Mouse (Mus musculus): ENCODE results near the gene Map6. TPM values are rescaled to one million over a fixed set of nuclear protein-coding genes. Genes with fewer than 3 reads are reported as not detected.

The Map6 gene
- total RNA-seq (2021) = 100 to 1,000 TPM; 135 to 137 TPM

DNA sequence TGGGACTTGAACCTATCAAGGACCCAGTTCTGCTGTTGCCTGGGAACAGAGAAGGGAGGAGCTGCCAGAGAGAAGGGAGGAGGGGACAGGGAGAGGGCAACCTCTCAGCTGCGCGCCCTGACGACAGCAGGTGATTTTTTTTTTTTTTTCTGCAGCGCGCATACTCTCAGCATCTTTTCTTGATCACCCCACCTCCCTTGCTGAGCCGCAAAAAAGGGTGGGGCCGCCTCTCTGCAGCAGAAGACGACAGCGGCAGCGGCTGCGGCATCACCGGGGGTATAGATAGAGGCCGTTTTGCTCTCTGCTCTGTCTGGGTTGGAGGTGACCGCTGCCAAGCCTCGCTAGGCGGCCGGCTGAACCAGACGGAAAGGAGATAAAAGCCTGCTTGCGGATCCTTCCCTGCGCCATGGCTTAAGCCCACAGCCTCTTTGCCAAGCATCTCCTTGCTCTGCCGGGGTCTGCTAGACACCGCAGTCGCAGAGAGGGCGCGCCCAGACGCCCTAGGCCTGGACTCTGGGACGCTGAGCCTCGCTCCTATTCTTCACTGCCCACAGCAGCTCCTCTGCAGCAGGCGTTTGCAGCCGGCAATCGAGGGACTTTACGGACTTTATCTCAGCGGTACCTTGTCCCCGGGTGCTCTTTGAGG, at the start of gene Map6:
Map6 (plus strand) TSS at position 197 of the 646 bp plus-strand sequence.
- intact Hi-C loops (cut with DNase I) = loop anchor here (5.0 kb wide), 2 partner anchors 100 to 125 kb away; partner anchors contain the start of gene Uvrag
- peak; percentile 75 to 92 for DNase-seq (ENCODE audit: low spot score in 2 of 2)

DNA sequence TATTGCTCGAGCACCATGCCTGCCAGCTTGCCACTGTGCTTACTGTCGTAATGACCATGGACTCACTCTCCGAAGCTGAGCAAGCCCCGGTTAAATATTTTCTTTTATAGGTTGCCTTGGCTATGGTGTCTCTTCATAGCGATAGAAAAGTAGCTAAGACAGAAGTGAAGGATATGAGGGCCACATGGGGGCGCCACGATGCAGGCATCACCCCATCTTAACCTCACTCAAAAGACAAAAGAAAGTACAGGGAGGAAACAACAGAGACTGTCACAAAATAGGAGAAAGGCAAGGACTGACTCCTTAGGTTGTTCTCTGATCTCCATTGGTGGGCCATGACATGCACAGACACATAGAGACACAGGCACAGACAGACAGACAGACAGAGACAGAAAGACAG, 43.0 kb upstream of the Map6 start:
- intact Hi-C loops (cut with DNase I) = no loop called here
- no peak for DNase-seq (ENCODE audit: low spot score in 2 of 2)

DNA sequence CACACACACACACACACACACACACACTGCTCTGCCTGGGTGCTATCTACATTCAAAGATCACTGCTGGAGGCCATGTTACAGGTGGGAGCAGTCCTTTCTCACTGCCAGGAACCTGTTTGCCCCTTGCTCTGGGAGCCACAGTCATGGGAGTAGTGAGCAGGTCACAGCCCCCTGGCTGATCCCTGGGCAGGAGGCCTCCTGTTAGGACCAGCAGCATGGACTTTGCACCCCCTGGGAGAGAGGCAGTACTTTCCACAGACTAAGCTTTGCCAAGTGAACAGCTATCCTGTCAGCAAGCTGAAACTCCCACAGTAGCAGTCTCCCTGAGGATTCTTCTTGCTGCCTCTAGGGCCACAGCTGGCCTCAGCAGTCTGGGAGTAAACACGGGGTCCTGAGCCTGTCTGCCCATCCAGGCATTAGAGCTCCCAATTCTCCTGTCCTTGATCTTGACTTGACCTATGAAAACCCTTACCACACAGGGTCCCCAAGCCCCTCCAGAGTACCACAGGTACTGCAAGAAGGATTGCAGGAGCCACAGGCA, 42.5 kb upstream of the Map6 start:
- intact Hi-C loops (cut with DNase I) = no loop called here
- no peak for DNase-seq (ENCODE audit: low spot score in 2 of 2)

DNA sequence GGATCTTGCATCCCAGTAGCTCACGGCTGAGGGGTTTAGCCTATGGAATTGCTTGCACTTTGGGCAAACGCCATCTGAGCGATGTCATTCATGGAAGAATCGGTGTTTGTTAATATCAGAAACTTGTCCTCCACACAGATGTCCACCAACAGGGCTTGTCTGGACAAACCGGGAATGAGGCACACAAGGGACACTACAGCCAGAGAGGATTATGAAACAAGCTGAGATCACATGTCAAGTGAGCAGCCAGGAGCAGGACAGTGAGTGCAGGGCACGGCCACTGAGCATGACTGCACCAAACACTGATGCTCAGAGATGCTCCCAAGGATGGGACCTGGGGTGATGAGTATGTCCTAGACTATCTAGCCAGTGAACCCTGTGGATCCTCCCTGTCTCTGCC, 41.8 kb upstream of the Map6 start:
- DNase-seq (ENCODE audit: low spot score in 2 of 2) = no peak
- intact Hi-C loops (cut with DNase I) = no loop called here

DNA sequence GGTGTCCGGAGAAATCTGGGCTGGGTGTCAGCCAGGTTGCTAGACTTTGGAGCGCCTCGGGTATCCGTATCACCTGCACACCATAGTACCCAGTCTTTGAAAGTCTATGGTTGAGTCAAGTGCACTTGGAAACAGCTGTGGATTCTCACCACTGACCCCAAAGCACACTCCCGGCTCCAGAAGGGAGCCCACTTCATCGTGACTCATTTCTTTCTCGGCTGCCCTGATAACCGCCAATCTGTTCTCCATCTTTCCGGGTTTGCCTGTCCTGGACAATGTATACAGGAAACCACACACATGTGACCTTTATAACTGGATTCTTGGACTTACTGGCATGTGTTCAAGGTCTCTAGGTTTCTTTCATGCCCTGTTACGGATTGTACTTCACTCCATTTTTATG, 40.6 kb upstream of the Map6 start:
- intact Hi-C loops (cut with DNase I) = no loop called here
- DNase-seq (ENCODE audit: low spot score in 2 of 2) = no peak

DNA sequence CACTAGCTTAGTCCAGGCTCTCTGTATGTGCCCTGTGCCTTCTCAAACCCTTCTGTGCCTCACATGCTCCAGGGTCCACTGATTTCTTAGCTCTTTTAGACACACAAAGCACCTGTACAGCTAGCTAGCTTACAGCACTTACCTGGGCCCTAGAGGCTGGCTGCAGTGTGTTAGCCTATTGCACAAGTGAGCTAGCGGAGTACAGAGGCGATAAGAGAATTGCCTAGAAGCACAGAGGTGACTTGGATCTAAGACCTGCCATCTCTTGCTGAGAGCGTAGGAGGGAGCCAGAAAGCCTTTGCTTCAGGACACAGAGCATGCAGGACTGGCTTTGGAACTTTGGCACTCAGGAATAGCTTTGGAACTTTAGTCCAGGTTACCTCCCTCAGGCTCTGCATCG, 40.0 kb upstream of the Map6 start:
- intact Hi-C loops (cut with DNase I) = no loop called here
- DNase-seq (ENCODE audit: low spot score in 2 of 2) = no peak

DNA sequence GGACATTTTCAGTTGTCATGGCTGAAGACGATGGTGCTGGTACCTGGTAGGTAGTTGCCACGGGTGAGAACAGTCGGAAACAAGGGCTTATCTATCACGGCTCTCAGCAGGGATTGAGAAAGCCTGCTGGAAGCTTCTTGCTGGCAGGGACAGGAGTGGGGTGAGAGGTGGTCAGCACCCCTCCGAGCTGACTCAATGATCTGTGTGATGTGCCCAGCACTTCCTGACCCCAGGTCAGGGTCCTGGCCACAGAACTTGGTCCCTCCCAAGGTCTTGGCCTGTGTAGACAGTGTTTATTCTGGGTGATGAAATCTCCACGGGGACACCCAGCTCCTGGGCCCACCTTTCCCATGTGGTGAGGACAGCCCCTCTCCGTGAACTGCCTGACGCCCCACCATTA, 38.4 kb upstream of the Map6 start:
- intact Hi-C loops (cut with DNase I) = no loop called here
- DNase-seq (ENCODE audit: low spot score in 2 of 2) = no peak

DNA sequence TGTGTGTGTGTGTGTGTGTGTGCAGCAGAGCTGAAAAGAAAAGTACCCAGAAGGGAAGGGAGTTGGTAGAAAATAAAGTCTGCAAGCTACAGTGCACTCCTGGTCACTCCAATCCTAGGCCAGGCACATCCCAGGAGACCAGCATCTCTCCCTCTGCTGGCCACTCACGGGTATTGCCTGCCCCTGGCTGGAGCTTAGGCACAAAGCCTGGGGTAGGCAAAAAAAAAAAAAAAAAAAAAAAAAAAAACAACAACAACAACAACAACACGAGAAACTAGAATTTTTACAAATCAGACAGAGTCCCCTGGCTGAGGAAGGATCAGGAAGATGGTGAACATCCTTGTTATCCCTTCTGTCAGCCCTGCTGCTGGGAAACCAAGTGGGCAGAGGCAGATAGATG, 37.8 kb upstream of the Map6 start:
- no peak for DNase-seq (ENCODE audit: low spot score in 2 of 2)
- intact Hi-C loops (cut with DNase I) = no loop called here

DNA sequence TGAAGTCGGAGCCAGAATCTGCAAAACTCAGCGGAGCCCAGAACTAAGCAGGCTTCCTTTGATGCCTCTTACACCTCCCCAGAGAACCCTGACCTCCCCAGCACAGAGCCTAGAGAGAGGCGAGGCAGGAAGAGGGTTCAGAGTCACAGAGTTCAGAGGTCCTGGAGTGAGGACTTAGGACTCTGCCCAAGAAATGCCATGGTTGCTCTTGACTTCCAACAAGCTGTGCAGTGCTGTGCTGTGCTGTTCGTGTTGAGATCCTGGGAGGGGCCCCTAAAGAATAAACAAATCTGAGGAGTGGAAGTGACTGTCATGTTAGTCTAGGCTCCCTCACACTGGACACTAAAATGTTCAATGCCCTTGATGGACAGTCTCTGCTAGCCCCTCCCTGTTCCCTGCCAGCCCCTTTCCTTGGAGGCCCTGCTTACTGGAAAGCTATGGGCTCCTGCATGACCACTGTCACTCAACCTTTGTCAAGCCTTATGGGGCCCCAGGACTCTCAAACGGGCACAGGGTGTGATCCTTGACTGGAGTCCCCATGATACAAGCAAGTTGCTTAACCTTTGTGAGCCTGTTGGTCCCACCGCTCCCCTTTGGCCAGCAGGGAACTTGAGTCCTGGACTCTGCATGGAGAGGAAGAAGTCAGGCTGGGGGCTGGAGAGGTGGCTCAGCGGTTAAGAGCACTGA, 37.0 kb upstream of the Map6 start:
- no peak for DNase-seq (ENCODE audit: low spot score in 2 of 2)
- intact Hi-C loops (cut with DNase I) = no loop called here

DNA sequence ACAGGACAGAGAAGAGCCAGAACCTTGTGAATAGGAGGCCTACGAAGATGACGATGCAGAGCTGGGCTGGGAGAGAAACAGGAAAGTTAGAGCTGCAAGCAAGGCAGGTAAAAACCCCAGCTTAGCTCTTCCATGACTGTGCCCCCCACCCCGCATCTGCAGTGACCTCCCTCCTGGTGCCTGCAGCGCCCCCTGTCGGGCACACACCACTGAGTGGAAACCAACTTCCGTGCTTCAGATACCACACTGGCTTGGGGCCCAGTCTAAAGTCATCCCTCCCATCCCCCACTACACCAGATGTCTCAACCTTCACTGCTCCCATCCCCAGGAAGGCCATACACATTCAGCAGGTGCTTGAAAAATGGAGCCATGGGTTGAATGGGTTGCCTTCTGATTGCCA, 34.7 kb upstream of the Map6 start:
- intact Hi-C loops (cut with DNase I) = no loop called here
- no peak for DNase-seq (ENCODE audit: low spot score in 2 of 2)

DNA sequence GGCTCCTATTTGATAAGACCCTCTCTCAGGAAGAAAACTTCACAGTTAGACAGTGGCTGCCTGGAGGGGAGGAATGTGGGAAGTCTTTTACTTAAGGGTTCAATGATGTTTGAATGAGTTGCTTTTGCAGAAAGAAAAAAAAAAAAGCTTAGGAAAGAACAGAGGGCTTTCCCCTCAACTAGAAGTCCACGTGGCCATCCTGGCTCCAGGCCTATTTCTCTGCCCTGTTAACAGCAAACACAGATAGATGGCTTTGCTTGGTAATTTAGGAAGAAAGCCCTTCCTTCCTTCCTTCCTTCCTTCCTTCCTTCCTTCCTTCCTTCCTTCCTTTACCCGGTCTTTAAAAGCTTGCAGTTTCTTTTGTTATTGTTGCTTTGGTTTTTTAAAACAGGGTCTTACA, 32.3 kb upstream of the Map6 start:
- DNase-seq (ENCODE audit: low spot score in 2 of 2) = no peak
- intact Hi-C loops (cut with DNase I) = no loop called here

DNA sequence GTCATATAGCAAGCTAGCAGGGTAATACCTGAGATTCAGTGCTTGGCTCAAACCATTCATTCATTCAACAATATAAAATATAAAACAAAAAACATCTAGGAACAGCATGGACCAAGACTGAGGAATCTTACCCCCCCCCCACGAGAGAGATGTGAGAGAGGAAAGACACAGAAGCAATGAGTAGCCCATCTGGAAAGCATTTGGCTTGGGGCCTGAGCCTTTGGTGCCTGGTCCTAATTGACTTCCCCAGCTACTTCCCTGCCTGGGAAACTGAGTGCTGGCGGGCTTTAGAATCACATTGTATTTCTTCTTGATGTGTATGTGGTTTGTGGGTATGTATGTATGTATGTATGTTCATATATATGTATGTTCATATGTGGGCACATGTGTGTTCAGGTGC, 31.6 kb upstream of the Map6 start:
- intact Hi-C loops (cut with DNase I) = no loop called here
- DNase-seq (ENCODE audit: low spot score in 2 of 2) = no peak

DNA sequence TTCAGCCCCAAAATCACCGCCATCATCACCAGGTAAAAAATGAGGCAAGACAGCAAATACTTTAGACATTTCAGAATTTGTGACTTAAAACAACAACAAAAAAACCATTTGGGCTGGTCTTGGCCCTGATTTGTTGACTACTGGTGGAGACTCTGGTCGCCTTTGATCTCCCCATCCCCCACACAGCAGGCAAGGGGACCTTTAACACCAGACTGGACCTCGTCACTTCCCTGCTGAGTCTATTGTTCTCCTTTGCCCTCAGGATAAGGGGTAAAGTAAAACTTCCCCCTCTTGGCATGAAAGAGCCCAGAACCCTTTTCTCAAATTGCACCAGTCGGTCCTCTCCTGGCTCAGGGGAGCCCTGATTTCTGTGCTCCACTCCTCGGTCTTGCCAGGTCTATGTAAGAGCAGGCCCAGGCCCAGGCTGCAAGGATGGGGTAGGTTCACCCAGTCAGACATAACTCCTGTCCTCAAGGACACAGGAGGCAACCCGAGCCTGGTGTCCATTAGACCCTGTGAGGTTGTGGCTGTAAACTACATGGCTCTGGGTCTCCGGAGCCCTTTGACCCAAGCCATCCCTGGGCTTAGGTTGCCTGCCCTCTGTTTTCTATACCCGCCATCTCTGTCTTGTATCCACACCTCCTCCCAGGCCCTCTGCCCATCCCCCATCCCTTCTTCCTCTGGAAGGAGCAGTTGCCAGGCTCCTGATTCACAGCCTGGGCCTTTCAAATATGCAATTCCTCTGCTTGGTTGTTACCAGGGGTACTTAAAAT, 30.2 kb upstream of the Map6 start:
- intact Hi-C loops (cut with DNase I) = no loop called here
- no peak for DNase-seq (ENCODE audit: low spot score in 2 of 2)

DNA sequence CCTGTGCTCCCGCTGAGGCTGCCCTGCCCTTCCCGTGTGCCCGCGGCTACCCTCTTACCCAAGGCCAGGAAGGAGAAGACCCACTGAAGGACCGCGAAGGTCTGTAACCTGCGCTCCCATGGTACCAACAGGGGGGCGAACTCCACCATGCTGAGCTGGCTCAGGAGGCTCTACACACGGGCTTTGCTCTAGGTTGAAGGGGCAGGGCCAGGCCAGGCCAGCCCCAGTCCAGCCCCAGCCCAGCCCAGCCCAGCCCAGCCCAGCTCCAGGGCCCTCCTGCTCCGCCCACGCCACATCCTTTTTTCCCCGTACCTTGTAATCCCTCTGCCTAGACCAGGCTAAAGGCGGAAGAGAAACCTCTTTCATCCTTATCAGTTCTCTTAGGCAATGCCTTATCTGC, 28.8 kb upstream of the Map6 start, which contains the start of gene Mogat2:
Mogat2 (minus strand) TSS at position 203 of the 400 bp plus-strand sequence.
- intact Hi-C loops (cut with DNase I) = no loop called here
- no peak for DNase-seq (ENCODE audit: low spot score in 2 of 2)

DNA sequence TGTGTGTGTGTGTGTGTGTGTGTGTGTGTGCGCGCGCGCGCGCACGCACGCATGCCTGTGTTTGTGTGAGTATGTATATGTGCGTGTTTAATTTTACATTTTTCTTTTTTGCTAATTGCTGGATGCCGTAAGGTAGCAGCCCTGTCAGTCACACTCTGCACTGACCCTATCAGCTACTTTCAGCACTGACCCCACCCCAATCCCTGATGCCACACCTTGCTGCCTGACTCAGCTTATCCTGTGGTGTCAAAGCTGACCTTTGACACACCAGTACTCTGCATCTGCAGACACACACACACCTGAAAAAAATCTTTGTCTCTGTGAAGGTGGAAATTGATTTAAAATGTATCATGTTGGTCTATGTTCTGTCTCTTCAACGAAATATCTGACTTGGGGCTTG, 25.1 kb upstream of the Map6 start:
- intact Hi-C loops (cut with DNase I) = no loop called here
- no peak for DNase-seq (ENCODE audit: low spot score in 2 of 2)

DNA sequence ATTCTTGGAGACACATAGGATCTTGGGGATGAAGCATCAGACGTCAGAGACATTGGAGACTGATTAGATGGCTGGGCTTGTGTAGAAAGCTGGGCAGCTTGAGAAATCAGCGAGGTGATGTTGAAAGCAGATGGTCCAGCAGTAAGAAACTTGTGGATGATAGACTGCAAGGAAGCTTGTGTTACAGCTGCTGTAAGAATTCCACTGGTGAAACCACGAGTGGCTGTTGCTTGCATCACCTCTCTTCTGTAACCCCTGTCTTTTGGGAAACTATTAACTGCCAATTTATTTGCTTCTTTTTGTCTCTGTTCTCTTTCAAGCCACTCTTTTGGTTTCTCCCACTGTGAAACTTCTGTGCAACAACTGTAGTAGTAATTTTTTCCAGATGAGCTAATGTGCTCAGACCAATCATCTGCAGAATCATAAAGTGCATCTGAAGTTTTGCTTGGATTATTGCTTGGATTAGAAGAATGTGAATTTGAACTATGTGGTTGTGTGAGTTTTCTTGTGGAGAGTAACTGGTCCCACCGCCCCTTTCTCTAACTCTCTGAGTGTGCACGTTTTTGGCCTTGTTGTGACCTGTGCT, 19.0 kb upstream of the Map6 start:
- intact Hi-C loops (cut with DNase I) = loop anchor here (2.0 to 5.0 kb wide), 2 partner anchors 66 to 141 kb away; partner anchors contain the start of gene Dgat2
- DNase-seq (ENCODE audit: low spot score in 2 of 2) = no peak

DNA sequence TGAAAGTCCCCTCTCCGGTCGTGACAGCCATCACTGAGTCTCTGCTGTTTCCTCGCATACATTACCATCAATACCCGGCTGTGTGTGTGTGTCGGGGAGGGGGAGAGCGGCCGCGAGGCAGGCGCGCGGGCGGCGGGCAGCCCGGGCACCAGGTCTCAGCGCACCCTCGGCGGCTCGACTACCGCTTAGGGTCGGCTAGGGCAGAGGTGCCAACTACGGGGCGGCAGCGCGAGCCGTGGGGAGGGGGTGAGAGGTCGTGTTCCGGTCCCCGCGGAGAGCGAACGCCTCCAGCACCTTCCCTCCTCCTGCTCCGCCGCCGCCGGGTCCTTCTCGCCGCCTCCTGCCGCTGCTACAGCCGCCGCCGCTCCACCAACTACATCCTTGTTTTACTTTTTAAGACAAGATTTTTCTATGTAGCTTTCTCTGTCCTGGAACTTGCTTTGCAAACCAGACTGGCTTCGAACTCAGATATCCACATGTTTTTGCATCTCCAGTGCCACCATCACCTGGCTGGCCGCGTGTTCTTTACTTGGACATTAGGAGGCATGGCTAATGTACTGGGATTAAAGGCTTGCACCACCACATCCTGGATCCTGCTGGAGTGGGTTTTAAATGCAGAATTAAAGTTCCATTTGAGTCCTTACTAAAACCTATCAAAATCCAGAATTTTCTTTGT, 18.2 kb upstream of the Map6 start:
- intact Hi-C loops (cut with DNase I) = loop anchor here (2.0 to 5.0 kb wide), 2 partner anchors 67 to 142 kb away; partner anchors contain the start of gene Dgat2
- DNase-seq (ENCODE audit: low spot score in 2 of 2) = no peak

DNA sequence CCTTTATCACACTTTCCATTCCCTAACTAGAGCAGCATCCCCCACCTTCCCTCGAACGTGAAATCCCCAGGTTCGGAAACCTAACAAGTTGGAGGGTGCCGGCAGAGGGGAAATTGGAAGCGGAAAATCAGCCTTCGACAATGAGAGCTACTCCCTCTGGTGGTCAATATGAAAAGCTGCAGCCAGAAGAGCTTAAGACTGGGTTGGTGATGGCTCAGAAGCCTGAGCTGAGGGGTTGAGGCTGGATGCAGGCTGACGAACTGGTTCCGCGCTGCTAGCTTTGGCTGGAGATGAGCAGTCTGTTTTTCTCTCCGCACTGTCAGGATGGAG, 17.7 kb upstream of the Map6 start:
- intact Hi-C loops (cut with DNase I) = loop anchor here (2.0 to 5.0 kb wide), 2 partner anchors 67 to 143 kb away; partner anchors contain the start of gene Dgat2
- DNase-seq (ENCODE audit: low spot score in 2 of 2) = peak; percentile 39 to 74

DNA sequence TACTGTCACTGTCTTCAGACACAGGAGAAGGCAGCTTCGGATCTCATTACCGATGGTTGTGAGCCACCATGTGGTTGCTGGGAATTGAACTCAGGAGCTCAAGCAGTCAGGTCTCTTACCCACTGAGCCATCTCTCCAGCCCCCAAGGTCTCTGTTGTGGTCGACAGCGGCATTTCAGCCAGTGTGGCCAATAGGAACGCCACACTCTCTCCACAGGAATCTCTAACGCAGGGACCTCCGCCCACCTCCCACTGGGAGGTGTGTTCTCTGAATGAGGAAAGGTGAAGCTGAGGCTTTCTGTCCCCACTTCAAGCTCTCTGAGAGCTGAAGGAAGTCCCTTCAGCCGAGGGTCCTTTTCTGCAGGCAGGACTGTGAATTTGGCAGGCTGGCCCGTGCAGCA, 16.9 kb upstream of the Map6 start:
- no peak for DNase-seq (ENCODE audit: low spot score in 2 of 2)
- intact Hi-C loops (cut with DNase I) = no loop called here

DNA sequence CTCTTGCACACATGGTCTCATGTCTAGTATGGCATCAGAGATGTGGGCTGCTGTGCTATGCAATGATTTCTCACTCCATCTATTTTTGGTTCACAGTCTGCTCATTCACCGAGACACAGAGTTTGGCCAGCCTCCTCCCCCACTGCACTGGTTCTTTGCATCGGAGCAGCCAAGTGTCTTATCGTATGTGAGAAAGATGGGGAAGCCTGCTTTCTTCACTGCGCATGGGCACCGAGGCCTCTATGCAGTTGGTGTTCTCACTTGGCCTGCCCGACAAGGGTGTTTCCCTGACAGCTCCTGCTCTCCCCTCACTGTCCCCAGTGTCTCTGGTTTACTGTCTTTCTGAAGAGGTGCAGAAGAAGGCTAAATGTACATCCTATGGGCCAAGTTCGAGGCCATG, 12.2 kb upstream of the Map6 start:
- intact Hi-C loops (cut with DNase I) = no loop called here
- peak; percentile 64 to 94 for DNase-seq (ENCODE audit: low spot score in 2 of 2)
